Mouse (Mus musculus) megakaryocyte, embryonic 14.5 days (primary cell): ENCODE data around the gene Pou2af1.

ENCODE experiments used
- FLI1 ChIP-seq: IDR thresholded peaks from 2 replicates; pipeline ENCODE4 v1.6.1; 2012; ENCODE audit warnings: low read length, inconsistent platforms, mixed read lengths
- GATA1 ChIP-seq: IDR thresholded peaks from 3 replicates; pipeline ENCODE4 v1.6.1; 2012; ENCODE audit warnings: mixed read lengths, low read length, inconsistent platforms, borderline replicate concordance

GRCm38 (mm10) chr9:51272102-51272501, 58.6 kb downstream of the Pou2af1 start:
- TF ChIP-seq GATA1 (no peak), FLI1 (no peak)
